Mouse (Mus musculus) hindbrain, embryonic 11.5 days (tissue): Measurements from ENCODE around the gene Tmem164. TPM values are rescaled to one million over a fixed set of nuclear protein-coding genes. Genes with fewer than 3 reads are reported as not detected.

ENCODE experiments used
- ATAC-seq: fragments of 200-750 bp; cut with Nextera tagmentation; 2 replicates; pipeline ENCODE4 v1.8.0; 2017; ENCODE audit warnings: mild to moderate bottlenecking, moderate TSS enrichment, moderate library complexity; ENCODE audit not compliant: low FRiP score
- DNase-seq: peaks from one replicate; pipeline ENCODE4 v3.0.0-alpha.2; 2015; ENCODE audit warnings: low spot score
- H3K27ac ChIP-seq: fragments of 300-500 bp; sonication (generic); 2 replicates; pipeline ENCODE4 v1.5.1; 2014; ENCODE audit warnings: mild to moderate bottlenecking, low read depth, low read length
- H3K27me3 ChIP-seq: fragments of 300-500 bp; sonication (generic); 2 replicates; pipeline ENCODE4 v1.6.1; 2014; ENCODE audit warnings: mild to moderate bottlenecking, low read length, moderate library complexity, mixed read lengths; ENCODE audit not compliant: control insufficient read depth, insufficient read depth
- H3K36me3 ChIP-seq: fragments of 300-500 bp; sonication (generic); 2 replicates; pipeline ENCODE4 v1.6.1; 2014; ENCODE audit warnings: mild to moderate bottlenecking, low read length, moderate library complexity, mixed read lengths; ENCODE audit not compliant: control insufficient read depth, insufficient read depth
- H3K4me1 ChIP-seq: fragments of 300-500 bp; sonication (generic); replicated peaks from 2 replicates; pipeline ENCODE4 v1.6.1; 2014; ENCODE audit warnings: low read length, mixed read lengths; ENCODE audit not compliant: control insufficient read depth, insufficient read depth
- H3K4me2 ChIP-seq: fragments of 300-500 bp; sonication (generic); replicated peaks from 2 replicates; pipeline ENCODE4 v1.6.1; 2014; ENCODE audit warnings: mild to moderate bottlenecking, low read depth, low read length
- H3K4me3 ChIP-seq: fragments of 300-500 bp; sonication (generic); 2 replicates; pipeline ENCODE4 v1.5.1; 2014; ENCODE audit warnings: low read depth, low read length
- H3K9ac ChIP-seq: fragments of 300-500 bp; sonication (generic); 2 replicates; pipeline ENCODE4 v1.6.1; 2014; ENCODE audit warnings: low read depth, low read length
- H3K9me3 ChIP-seq: fragments of 300-500 bp; sonication (generic); 2 replicates; pipeline ENCODE4 v1.6.1; 2016; ENCODE audit warnings: low read length; ENCODE audit not compliant: control insufficient read depth
- WGBS: fragments of 180-500 bp; shearing (Covaris S2); extraction: QIAGEN DNeasy Blood & Tissue Kit; methylation state at CpG from one replicate; pipeline ENCODE4 v1.1.7; 2014; 5-methylcytosine and 5-hydroxymethylcytosine counted together
- polyA plus RNA-seq: library from polyadenylated mRNA; unstranded; fragments of >200 nt; fragmentation: Nextera tagmentation; extraction: Ambion mirVana; gene quantifications from 2 replicates; pipeline ENCODE4 v1.2.1, GENCODE M21; 2014

The Tmem164 gene
- polyA plus RNA-seq, 1 experiment from 2014 or later: 24.2 TPM

DNA sequence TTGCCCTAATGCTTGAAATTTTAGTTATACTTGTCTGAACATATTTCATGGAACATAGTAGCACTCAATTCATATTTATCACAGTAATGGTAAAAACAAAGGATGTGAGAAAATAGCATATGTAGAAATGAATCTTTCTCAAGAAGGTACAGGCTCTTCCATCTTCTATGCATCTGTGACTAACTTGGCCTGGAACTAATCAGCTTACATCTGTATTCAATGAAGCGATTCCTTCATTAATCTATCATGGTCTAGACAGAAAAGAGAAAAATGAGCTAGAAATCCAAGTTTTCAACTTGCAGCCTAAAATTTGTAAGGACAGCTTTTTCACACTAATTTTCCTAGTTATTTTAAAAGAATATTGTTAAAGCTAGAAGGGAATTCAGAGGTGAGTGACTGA, 10.1 kb upstream of the Tmem164 start:
- ATAC-seq (no peak), DNase-seq (no peak)
- 83% methylated on average over 1 of the region's 1 CpGs for WGBS
- H3K27me3 ChIP-seq: no peaks in the 10 kb centered on the region
- H3K4me2 ChIP-seq: no peak overlapping the region
- H3K9ac ChIP-seq: no peak overlapping the region
- no peak overlapping the region for H3K27ac ChIP-seq
- H3K4me3 ChIP-seq: no peak overlapping the region
- no peaks in the 10 kb centered on the region for H3K4me1 ChIP-seq
- no peaks in the 10 kb centered on the region for H3K36me3 ChIP-seq
- H3K9me3 ChIP-seq: no peaks in the 10 kb centered on the region

DNA sequence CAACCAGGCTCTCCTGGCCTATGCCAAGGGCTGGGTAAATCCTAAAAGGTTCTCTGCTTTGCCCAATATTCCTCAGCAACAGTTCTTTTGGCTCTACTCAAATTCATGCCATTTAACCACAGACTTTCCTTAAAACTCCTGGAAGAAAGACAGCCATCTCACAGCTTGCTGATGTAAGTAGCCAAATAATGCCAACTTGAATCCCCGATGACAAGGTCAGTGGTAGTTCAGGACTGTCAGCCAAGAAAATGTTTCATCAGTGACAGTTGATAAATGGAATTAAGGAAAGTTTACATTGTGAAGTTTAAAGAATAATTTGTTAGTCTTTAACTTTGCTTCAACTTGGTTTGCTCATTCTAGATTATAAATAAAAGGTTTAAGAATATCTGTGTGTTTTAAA, 8.5 kb upstream of the Tmem164 start:
- no peak for DNase-seq
- H3K4me2 ChIP-seq: no peak overlapping the region
- no peak overlapping the region for H3K9ac ChIP-seq
- no peak overlapping the region for H3K27ac ChIP-seq
- H3K4me1 ChIP-seq: no peaks in the 10 kb centered on the region
- H3K36me3 ChIP-seq: no peaks in the 10 kb centered on the region
- ATAC-seq: no peak
- H3K27me3 ChIP-seq: no peaks in the 10 kb centered on the region
- WGBS: 92% methylated on average over 1 of the region's 1 CpGs
- no peak overlapping the region for H3K4me3 ChIP-seq
- H3K9me3 ChIP-seq: no peaks in the 10 kb centered on the region

DNA sequence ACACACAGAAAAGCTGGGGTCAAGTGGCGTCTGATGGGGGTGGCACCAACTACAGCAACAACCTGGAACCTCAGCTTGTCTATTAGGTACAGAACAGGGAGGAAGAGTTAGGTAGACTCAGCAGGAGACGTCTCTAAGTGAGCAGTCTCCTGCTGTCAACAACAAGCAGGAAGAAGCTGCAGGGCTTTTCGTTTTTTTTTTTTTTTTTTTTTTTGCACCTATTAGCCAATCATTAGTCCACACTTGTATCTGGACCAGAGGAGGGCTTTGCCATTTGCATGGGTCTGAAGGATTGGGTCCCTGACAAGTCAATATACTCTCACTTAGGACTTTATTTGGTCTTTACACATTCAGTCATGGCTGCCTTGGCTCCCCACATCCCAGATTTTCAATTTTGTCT, 4.0 kb upstream of the Tmem164 start:
- Histone ChIP-seq H3K4me3 (no peak overlapping the region), H3K9me3 (no peaks in the 10 kb centered on the region), H3K4me1 (no peaks in the 10 kb centered on the region), H3K9ac (no peak overlapping the region), H3K27me3 (no peaks in the 10 kb centered on the region), H3K27ac (no peak overlapping the region), H3K36me3 (no peaks in the 10 kb centered on the region), H3K4me2 (no peak overlapping the region)
- no peak for DNase-seq
- WGBS: 29% methylated on average over 3 of the region's 3 CpGs
- no peak for ATAC-seq

DNA sequence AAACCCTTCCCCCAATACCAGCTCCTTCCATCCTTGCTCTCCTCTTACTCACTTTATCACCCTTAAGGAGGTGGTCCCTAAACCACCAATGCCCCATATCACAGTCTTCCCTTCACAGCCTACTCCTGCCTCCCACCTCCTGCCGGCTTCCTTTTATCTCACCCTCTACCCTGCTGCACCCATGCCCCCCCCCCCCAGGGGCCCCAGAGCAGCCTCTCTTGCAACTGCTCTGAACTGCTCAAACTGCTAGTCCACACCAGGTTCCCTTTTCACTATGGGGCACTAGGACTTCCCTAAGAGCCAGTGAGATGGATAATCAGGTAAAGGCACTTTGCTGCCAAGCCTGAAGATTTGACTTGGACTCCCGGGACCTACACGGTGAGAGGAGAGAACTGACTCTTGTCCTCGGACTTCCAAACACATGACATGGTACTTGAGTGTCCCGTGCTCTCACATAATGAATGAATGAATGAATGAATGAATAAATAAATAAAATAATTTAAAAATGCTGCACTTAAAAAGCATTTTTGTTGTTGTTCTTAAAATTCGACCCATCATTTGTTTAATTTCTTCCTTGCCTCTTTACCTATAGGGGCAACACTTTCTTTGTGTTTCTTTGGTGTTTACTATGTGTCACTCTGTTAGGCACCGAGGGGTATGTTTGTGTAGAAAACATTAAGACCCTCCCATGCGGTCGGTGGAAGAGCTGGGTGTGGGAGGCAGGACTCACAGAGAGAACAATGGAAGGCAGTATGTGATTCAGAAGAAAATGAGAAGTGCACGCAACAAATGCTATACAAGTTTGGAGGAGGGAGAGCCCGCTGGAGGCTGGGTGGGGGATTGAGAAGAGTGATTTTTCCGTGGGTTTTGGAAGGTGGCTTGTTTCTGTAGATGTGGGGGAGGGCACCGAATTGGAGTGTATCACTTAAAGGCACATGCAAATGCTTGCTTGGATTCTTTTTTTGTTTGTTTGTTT, 2.4 kb upstream of the Tmem164 start:
- H3K4me2 ChIP-seq: no peak overlapping the region
- no peak for ATAC-seq
- no peak overlapping the region for H3K9ac ChIP-seq
- H3K4me3 ChIP-seq: no peak overlapping the region
- no peaks in the 10 kb centered on the region for H3K36me3 ChIP-seq
- no peak overlapping the region for H3K27ac ChIP-seq
- 0 out of 2 replicates have a peak, but pooled peaks cover 3% of the 10 kb centered on the region for H3K4me1 ChIP-seq
- no peak for DNase-seq
- H3K27me3 ChIP-seq: peaks cover 4% of the 10 kb centered on the region; the same call in 1 of the 2 replicates
- WGBS: 54% methylated on average over 13 of the region's 13 CpGs
- no peaks in the 10 kb centered on the region for H3K9me3 ChIP-seq

DNA sequence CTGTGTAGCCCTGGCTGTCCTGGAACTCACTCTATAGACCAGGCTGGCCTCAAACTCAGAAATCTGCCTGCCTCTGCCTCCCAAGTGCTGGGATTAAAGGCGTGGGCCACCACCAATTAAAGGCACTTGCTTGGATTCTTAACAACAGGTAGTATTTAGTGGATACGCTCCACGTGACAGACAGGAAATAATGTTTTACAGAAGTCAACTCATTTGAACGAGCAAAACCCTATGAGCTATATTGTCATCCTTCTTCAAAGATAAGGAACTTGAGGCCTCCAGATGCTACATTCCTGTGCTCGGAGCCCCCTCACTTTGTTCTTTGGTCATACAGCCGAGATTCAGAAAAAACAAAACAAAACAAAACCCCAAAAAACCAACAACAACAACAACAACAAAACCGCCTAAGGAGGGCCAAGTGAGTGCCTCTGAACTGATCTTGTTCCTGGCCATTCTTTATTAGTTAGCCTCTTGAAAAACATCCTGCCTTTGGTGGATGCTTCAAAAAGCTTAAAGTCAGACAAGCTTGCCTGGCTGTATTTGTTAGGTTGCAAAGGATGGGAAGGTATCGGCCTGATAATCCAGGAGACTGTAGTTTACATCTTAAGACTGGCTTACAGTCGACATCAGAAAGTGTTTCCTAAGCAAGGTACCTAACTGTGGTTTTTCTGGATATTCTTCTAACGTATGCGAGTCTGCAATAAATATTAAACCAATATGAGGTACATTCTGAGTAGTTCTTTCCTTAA, 1.5 kb upstream of the Tmem164 start:
- Histone ChIP-seq H3K36me3 (no peaks in the 10 kb centered on the region), H3K4me2 (peak overlapping the region; percentile 43), H3K9ac (0 out of 2 replicates have a peak overlapping the region, but pooled peaks have one; percentile 31), H3K4me1 (0 out of 2 replicates have a peak, but pooled peaks cover 3% of the 10 kb centered on the region), H3K27me3 (peaks cover 4% of the 10 kb centered on the region; the same call in 1 of the 2 replicates), H3K4me3 (no peak overlapping the region), H3K9me3 (no peaks in the 10 kb centered on the region), H3K27ac (no peak overlapping the region)
- WGBS: 48% methylated on average over 11 of the region's 11 CpGs
- DNase-seq: no peak
- ATAC-seq: no peak

DNA sequence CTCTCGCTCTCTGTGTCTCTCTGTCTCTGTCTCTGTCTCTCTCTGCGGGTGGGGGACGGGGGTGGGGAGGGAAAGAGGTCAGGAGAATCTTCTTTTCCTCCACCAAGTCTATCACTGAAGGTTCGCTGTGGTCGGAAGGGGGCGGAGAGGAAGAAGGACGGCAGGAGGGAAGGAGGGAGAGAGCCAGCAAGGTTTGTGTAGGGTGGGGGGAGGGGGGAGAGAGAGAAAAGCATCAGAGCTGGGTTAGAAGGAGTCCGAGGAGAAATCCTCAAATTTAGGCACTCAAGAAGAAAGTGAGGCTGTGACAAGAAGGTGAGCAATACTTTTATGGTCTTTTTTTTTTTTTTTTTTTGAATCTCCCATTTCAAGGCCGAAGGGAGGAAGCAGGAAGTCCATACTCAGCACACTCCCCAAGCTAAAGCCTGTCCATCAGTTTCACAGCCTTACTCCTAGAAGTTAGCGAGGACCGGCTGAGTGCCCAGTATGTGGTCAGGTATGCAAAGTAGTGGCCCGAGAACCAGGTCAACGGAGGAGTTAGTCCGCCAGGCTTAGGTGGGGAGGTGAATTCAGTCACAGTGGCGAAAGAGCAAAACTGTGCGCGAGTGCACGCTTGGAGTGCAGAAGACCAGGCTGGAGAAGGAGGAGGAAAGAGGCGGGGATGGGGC, 683 bp upstream of the Tmem164 start:
- Histone ChIP-seq H3K9ac (0 out of 2 replicates have a peak overlapping the region, but pooled peaks have one; percentile 31), H3K4me3 (peak overlapping the region; percentile 59), H3K4me2 (peak overlapping the region; percentile 43), H3K36me3 (no peaks in the 10 kb centered on the region), H3K27ac (peak overlapping the region; percentile 87), H3K9me3 (no peaks in the 10 kb centered on the region), H3K4me1 (0 out of 2 replicates have a peak, but pooled peaks cover 3% of the 10 kb centered on the region), H3K27me3 (peaks cover 4% of the 10 kb centered on the region; the same call in 1 of the 2 replicates)
- DNase-seq (peak; percentile 58), ATAC-seq (peak; percentile 60)
- WGBS: 16% methylated on average over 17 of the region's 19 CpGs

DNA sequence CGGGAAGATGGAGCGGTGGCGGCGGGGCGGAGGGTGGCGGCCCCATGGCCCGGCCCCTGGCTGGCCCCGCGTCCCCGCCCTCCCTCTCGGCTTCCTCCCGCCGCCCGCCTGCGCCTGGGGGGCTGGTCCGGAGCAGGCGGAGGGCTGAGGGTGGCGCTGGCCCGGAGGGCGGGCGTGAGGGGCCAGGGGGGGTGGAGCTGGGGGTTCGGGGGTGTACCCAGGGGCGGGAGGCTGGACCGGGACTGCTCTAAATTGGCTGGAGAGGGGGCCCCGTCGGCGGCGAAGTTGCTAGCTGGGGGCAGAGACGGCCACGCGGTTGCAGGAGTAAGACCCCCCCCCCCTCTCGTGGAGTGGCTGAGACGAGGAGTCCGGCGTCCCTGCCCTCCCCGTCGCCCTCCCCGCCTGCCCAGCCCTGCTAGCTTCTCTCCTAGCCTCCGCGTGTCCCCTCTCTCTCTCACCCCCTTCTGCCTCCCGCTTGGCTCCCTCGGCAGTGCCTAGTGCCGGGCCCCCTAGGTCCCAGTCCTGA, 473 bp downstream of the Tmem164 start:
- WGBS: 9% methylated on average over 8 of the region's 43 CpGs
- H3K4me1 ChIP-seq: 0 out of 2 replicates have a peak, but pooled peaks cover 3% of the 10 kb centered on the region
- no peaks in the 10 kb centered on the region for H3K9me3 ChIP-seq
- peak overlapping the region; percentile 59 for H3K4me3 ChIP-seq
- H3K27me3 ChIP-seq: peaks cover 4% of the 10 kb centered on the region; the same call in 1 of the 2 replicates
- no peaks in the 10 kb centered on the region for H3K36me3 ChIP-seq
- DNase-seq: no peak
- peak overlapping the region; percentile 58 for H3K4me2 ChIP-seq
- peak overlapping the region; percentile 68 for H3K9ac ChIP-seq
- ATAC-seq: peak; percentile 71
- peak overlapping the region; percentile 87 for H3K27ac ChIP-seq
